Mouse (Mus musculus): ENCODE results near the gene Pparg.

DNA sequence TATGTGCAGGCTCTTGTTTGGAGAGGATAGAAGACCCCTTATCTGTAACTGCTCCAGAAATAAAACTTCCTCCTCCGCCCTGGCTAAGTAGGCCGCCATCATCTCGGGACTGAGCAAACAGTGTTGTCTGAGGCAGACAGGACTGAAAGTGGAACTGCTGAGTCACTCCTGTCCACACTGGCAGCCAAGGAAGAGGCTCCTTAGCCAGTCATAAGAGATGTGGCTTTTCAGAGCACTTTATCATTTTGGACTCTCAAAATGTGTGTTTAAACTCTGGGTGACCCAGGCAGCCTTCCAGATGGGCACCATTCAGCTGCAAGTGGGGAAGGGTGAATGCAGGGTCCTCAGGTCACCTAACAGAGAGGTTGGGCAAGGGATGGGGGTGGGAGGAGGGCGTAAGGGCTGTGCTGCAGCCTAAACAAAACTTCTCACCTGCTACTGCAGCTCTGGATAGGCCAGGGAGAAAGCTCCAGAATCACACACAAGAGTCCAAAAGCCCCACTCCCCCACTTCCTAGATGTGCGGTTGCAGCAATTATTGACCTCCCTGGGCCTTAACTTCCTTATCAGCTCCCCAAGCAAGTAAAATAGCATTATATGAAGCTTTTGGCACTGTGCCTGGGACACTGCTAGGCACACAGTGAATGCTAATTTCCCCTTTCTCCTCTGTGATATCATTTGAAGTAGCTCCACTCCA lies 119.7 kb downstream of the Pparg start:
- TF ChIP-seq POLR2AphosphoS2 (IDR thresholded peaks at IDR 0.05; ENCODE audit: low read depth, low read length), result no peak
- TF ChIP-seq EP300 (IDR thresholded peaks at IDR 0.05; ENCODE audit: low read length), result peak; percentile 75
- TF ChIP-seq CTCF (conservative IDR thresholded peaks at IDR 0.05 in 1 of 2, IDR thresholded peaks at IDR 0.05 in 1 of 2; ENCODE audit: low read depth in 2 of 2, low read length in 2 of 2), result no peak
- no peak for TF ChIP-seq HCFC1 (IDR thresholded peaks at IDR 0.05; ENCODE audit: low read depth, low read length)
- TF ChIP-seq SMC3 (IDR thresholded peaks at IDR 0.05; ENCODE audit: low read depth, low read length), result no peak
- TF ChIP-seq ETS1 (conservative IDR thresholded peaks at IDR 0.05; ENCODE audit: low read depth, low read length), result peak; percentile 54
- no peak for TF ChIP-seq MYC (IDR thresholded peaks at IDR 0.05; ENCODE audit: low read depth, low read length)
- TF ChIP-seq POLR2A (IDR thresholded peaks at IDR 0.05; ENCODE audit: low read depth, low read length), result peak; percentile 47; the same call in 1 of the 2 replicates
- no peak for TF ChIP-seq ZKSCAN1 (IDR thresholded peaks at IDR 0.05; ENCODE audit: borderline replicate concordance, low read depth, low read length)
- no peak for TF ChIP-seq ZNF384 (IDR thresholded peaks at IDR 0.05; ENCODE audit: low read depth, low read length)
- peak; percentile 36; the same call in 1 of the 2 replicates for TF ChIP-seq SIN3A (IDR thresholded peaks at IDR 0.05; ENCODE audit: low read length)
